Mouse (Mus musculus) cerebellum, postnatal 14 days (tissue): ENCODE data around the gene Wdr76.
"Not testable (repeated sequence)": the region's sequence is repeated elsewhere in the genome, so short reads cannot be mapped to it uniquely, and the experiment has no call there.

Source experiments
- DNase-seq, 2 experiments: peaks; one replicate each; pipeline ENCODE4 v3.0.0; 2021; ENCODE audit warnings: mixed read lengths in 2 of 2

The Wdr76 gene

GRCm38 (mm10) chr2:121522006-121522405, 15.5 kb downstream of the Wdr76 start:
- no peak for DNase-seq

- DNase-seq, result not testable (repeated sequence)
These were observed 16.3 kb downstream of the Wdr76 start for GRCm38 (mm10) chr2:121522830-121523229.

- DNase-seq, result no peak
These were observed 18.5 kb downstream of the Wdr76 start for GRCm38 (mm10) chr2:121525056-121525455.

GRCm38 (mm10) chr2:121544829-121545228, 38.3 kb downstream of the Wdr76 start:
- no peak for DNase-seq

- no peak for DNase-seq
These were observed 43.1 kb downstream of the Wdr76 start for GRCm38 (mm10) chr2:121549630-121550029.

GRCm38 (mm10) chr2:121551271-121551670, 44.7 kb downstream of the Wdr76 start:
- no peak for DNase-seq

- DNase-seq, result no peak
These were observed 56.6 kb downstream of the Wdr76 start for GRCm38 (mm10) chr2:121563117-121563516.

- DNase-seq, result no peak
These were observed 59.4 kb downstream of the Wdr76 start for GRCm38 (mm10) chr2:121565911-121566310.

- no peak for DNase-seq
These were observed 63.5 kb downstream of the Wdr76 start for GRCm38 (mm10) chr2:121570049-121570448.

- DNase-seq, result no peak
These were observed 64.6 kb downstream of the Wdr76 start for GRCm38 (mm10) chr2:121570999-121571655.

- DNase-seq, result peak; percentile 94 to 95
These were observed 65.3 kb downstream of the Wdr76 start for GRCm38 (mm10) chr2:121571780-121572179.

GRCm38 (mm10) chr2:121574066-121574630, 67.6 kb downstream of the Wdr76 start:
- DNase-seq, result no peak

GRCm38 (mm10) chr2:121575741-121576201, 69.2 kb downstream of the Wdr76 start:
- DNase-seq, result no peak

- DNase-seq, result peak; percentile 32 to 50
These were observed 76.4 kb downstream of the Wdr76 start for GRCm38 (mm10) chr2:121582809-121583376.

GRCm38 (mm10) chr2:121583468-121584116, 77.1 kb downstream of the Wdr76 start:
- peak; percentile 82 to 85 for DNase-seq

- DNase-seq, result no peak
These were observed 78.2 kb downstream of the Wdr76 start for GRCm38 (mm10) chr2:121584705-121585104.

- DNase-seq, result peak; percentile 89 to 90
These were observed 81.2 kb downstream of the Wdr76 start for GRCm38 (mm10) chr2:121587523-121588308.

GRCm38 (mm10) chr2:121588309-121588694, 81.8 kb downstream of the Wdr76 start:
- DNase-seq, result peak in 1 of 2 experiments; percentile 51

- DNase-seq, result no peak
These were observed 87.6 kb downstream of the Wdr76 start for GRCm38 (mm10) chr2:121594131-121594530.
